Mouse (Mus musculus) urinary bladder, postnatal 4 days (tissue): ENCODE data around the gene Scamp4.

Experiments
- DNase-seq, 2 experiments: peaks; one replicate each; pipeline ENCODE4 v3.0.0; 2021 to 2022; ENCODE audit warnings: low spot score in 2 of 2

The Scamp4 gene

GRCm38 (mm10) chr10:80602698-80603325 lies at the start of gene Scamp4, which contains the start of gene Adat3:
Gene Scamp4, plus strand, starts transcription at chr10:80602872.
Gene Adat3, plus strand, starts transcription at chr10:80602880.
- peak; percentile 93 for DNase-seq

GRCm38 (mm10) chr10:80553575-80553974 lies 49.1 kb upstream of the Scamp4 start:
- DNase-seq = no peak

GRCm38 (mm10) chr10:80553997-80554396 lies 48.7 kb upstream of the Scamp4 start:
- DNase-seq = no peak

- peak; percentile 59 to 84 for DNase-seq
These were observed 45.2 kb upstream of the Scamp4 start for GRCm38 (mm10) chr10:80557346-80557965.

GRCm38 (mm10) chr10:80559431-80559830 lies 43.2 kb upstream of the Scamp4 start:
- DNase-seq = no peak

GRCm38 (mm10) chr10:80560621-80561020 lies 42.1 kb upstream of the Scamp4 start:
- DNase-seq = no peak

- DNase-seq = peak; percentile 89 to 92
These were observed 41.3 kb upstream of the Scamp4 start, which contains the start of gene Rexo1 for GRCm38 (mm10) chr10:80561116-80561944. Gene Rexo1, minus strand, starts transcription at chr10:80561560.

- DNase-seq = peak; percentile 71 to 91
These were observed 36.1 kb upstream of the Scamp4 start for GRCm38 (mm10) chr10:80566375-80567092.

GRCm38 (mm10) chr10:80568876-80569275 lies 33.8 kb upstream of the Scamp4 start:
- DNase-seq = no peak

- DNase-seq = peak in 1 of 2 experiments; percentile 63
These were observed 33.0 kb upstream of the Scamp4 start for GRCm38 (mm10) chr10:80569664-80570066.

GRCm38 (mm10) chr10:80570419-80570818 lies 32.3 kb upstream of the Scamp4 start:
- DNase-seq = no peak

GRCm38 (mm10) chr10:80570871-80571836 lies 31.5 kb upstream of the Scamp4 start:
- DNase-seq = no peak

- no peak for DNase-seq
These were observed 30.2 kb upstream of the Scamp4 start for GRCm38 (mm10) chr10:80572477-80572876.

GRCm38 (mm10) chr10:80573944-80574343 lies 28.7 kb upstream of the Scamp4 start:
- no peak for DNase-seq

- no peak for DNase-seq
These were observed 27.8 kb upstream of the Scamp4 start for GRCm38 (mm10) chr10:80574896-80575295.

GRCm38 (mm10) chr10:80575925-80576324 lies 26.7 kb upstream of the Scamp4 start:
- DNase-seq = no peak

- peak in 1 of 2 experiments; percentile 67 for DNase-seq
These were observed 26.1 kb upstream of the Scamp4 start for GRCm38 (mm10) chr10:80576351-80577194.

- peak; percentile 99 for DNase-seq
These were observed 25.2 kb upstream of the Scamp4 start, which contains the start of gene Klf16 for GRCm38 (mm10) chr10:80577195-80578130. Gene Klf16, minus strand, starts transcription at chr10:80577321.
